ENCODE assay signal across 8 mouse cellular contexts in genomic region chr10:126980933-126981530, GRCm38 (mm10). TPM values are rescaled to one million over a fixed set of nuclear protein-coding genes. Genes with fewer than 3 reads are reported as not detected.
DNase-seq lines count a peak whose midpoint lies in the region; ATAC-seq and TF ChIP-seq lines count a peak whose summit lies in the region.

No protein-coding gene starts in this region.

- no peaks in the 10 kb centered on the region for H3K9me3 ChIP-seq in limb, embryonic 11.5 days (ENCODE audit: control insufficient read depth, low read length)
- H3K9me3 ChIP-seq in stomach, embryonic 14.5 days (ENCODE audit: control insufficient read depth, low read depth, low read length), result no peaks in the 10 kb centered on the region

- H3K4me3 ChIP-seq in spleen, adult 2 months (ENCODE audit: extremely low read depth, insufficient read depth, insufficient read length), result peak overlapping the region; percentile 98; the same call in 1 of the 2 replicates
- peak overlapping the region; percentile 100 for H3K4me3 ChIP-seq in limb, embryonic 11.5 days (ENCODE audit: low read depth, low read length)
- H3K4me3 ChIP-seq in stomach, embryonic 14.5 days (ENCODE audit: low read depth, low read length), result peak overlapping the region; percentile 98

- intact Hi-C loops in left cerebral cortex, postnatal 14 days (cut with DNase I), result no loop called here

- peak overlapping the region; percentile 84 for H3K4me2 ChIP-seq in limb, embryonic 11.5 days (ENCODE audit: low read depth, severe bottlenecking)
- peak overlapping the region; percentile 98 for H3K4me2 ChIP-seq in stomach, embryonic 14.5 days (replicated peaks; ENCODE audit: low read depth, low read length)

- no peak for ATAC-seq in limb, embryonic 11.5 days (ENCODE audit: insufficient number of reproducible peaks, low FRiP score, low TSS enrichment, low read depth)
- no peak for ATAC-seq in stomach, embryonic 14.5 days (ENCODE audit: insufficient number of reproducible peaks, insufficient read depth, low FRiP score, low read depth)

- peak overlapping the region; percentile 95 for H3K9ac ChIP-seq in limb, embryonic 11.5 days (ENCODE audit: low read length)
- H3K9ac ChIP-seq in stomach, embryonic 14.5 days (replicated peaks; ENCODE audit: low read depth, low read length), result peak overlapping the region; percentile 98

- peak; percentile 64 for DNase-seq in gastrocnemius, adult 18-20 months (ENCODE audit: low spot score)
- DNase-seq in gastrocnemius, postnatal 10 days, result no peak
- DNase-seq in spleen, adult 2 months (ENCODE audit: low read depth in 1 of 2, low spot score in 2 of 2), result no peak
- no peak for DNase-seq in spleen, postnatal 14 days (ENCODE audit: low spot score in 2 of 2)
- no peak for DNase-seq in limb, embryonic 11.5 days (ENCODE audit: low spot score)
- no peak for DNase-seq in cerebellum, adult 9-11 months
- no peak for DNase-seq in left cerebral cortex, postnatal 14 days (ENCODE audit: low spot score in 2 of 2)

- H3K4me1 ChIP-seq in spleen, adult 2 months (ENCODE audit: control insufficient read depth, insufficient read depth, insufficient read length), result peaks cover 32% of the 10 kb centered on the region; the same call in 1 of the 2 replicates
- H3K4me1 ChIP-seq in limb, embryonic 11.5 days (ENCODE audit: control insufficient read depth, insufficient read depth, low read length), result peaks cover 41% of the 10 kb centered on the region
- H3K4me1 ChIP-seq in stomach, embryonic 14.5 days (ENCODE audit: control insufficient read depth, insufficient read depth, low read length), result peaks cover 65% of the 10 kb centered on the region

- no peak for TF ChIP-seq CTCF in spleen, adult 2 months (IDR thresholded peaks at IDR 0.05; ENCODE audit: extremely low read depth, insufficient read depth, insufficient read length, insufficient replicate concordance)

- no peak for TF ChIP-seq POLR2A in spleen, adult 2 months (IDR thresholded peaks at IDR 0.05; ENCODE audit: low read depth, low read length)

- 59% methylated on average over 11 of the region's 11 CpGs for WGBS in spleen, adult 2 months
- WGBS in limb, embryonic 11.5 days, result 17% methylated on average over 11 of the region's 11 CpGs
- 6% methylated on average over 11 of the region's 11 CpGs for WGBS in stomach, embryonic 14.5 days

- no peak overlapping the region for H3K27ac ChIP-seq in spleen, adult 2 months (ENCODE audit: insufficient read depth, low read length)
- no peak overlapping the region; the same call in 1 of the 2 replicates for H3K27ac ChIP-seq in limb, embryonic 11.5 days (replicated peaks; ENCODE audit: low read depth, low read length)
- H3K27ac ChIP-seq in stomach, embryonic 14.5 days (ENCODE audit: low read length), result peak overlapping the region; percentile 100; the same call in 1 of the 2 replicates

- no peaks in the 10 kb centered on the region for H3K27me3 ChIP-seq in spleen, adult 2 months (ENCODE audit: control insufficient read depth, insufficient read depth, low read length)
- no peaks in the 10 kb centered on the region for H3K27me3 ChIP-seq in limb, embryonic 11.5 days (ENCODE audit: control insufficient read depth, insufficient read depth, low read length)
- no peaks in the 10 kb centered on the region for H3K27me3 ChIP-seq in stomach, embryonic 14.5 days (ENCODE audit: control insufficient read depth, insufficient read depth, low read length)

- H3K36me3 ChIP-seq in spleen, adult 2 months (ENCODE audit: control insufficient read depth, insufficient read depth, low read length), result no peaks in the 10 kb centered on the region
- H3K36me3 ChIP-seq in limb, embryonic 11.5 days (ENCODE audit: control insufficient read depth, insufficient read depth, low read length), result no peaks in the 10 kb centered on the region
- H3K36me3 ChIP-seq in stomach, embryonic 14.5 days (ENCODE audit: control insufficient read depth, insufficient read depth, low read length), result no peaks in the 10 kb centered on the region; the same call in 1 of the 2 replicates

RNA-seq across cellular contexts. Expression of gene Ctdsp2, which starts 2.5 kb away (rescaled TPM):
- total RNA-seq in gastrocnemius, adult 18-20 months (2021), result 100 to 1,000 TPM in 1 of 2 experiments, 10 to 100 TPM in 1; 84.5 to 110 TPM
- total RNA-seq in gastrocnemius, postnatal 10 days (2021), result 100 to 1,000 TPM; 135 to 155 TPM
- polyA plus RNA-seq in spleen, adult 2 months (2012; rRNA removed), result 61.4 and 67.3 TPM in 2 replicates
- 77.3 and 84.9 TPM in 2 replicates for polyA plus RNA-seq in limb, embryonic 11.5 days (2014; fragmentation: Nextera tagmentation; extraction: Ambion mirVana)
- 103 and 107 TPM in 2 replicates for polyA plus RNA-seq in stomach, embryonic 14.5 days (2014; fragmentation: Nextera tagmentation; extraction: Ambion mirVana)
- total RNA-seq in left cerebral cortex, postnatal 14 days (2021), result 10 to 100 TPM; 69.6 to 75.1 TPM

RNA-seq across cellular contexts. Expression of gene Avil, which starts 19.5 kb away (rescaled TPM):
- total RNA-seq in gastrocnemius, adult 18-20 months (2021), result 1 to 10 TPM; 2.9 to 3.6 TPM
- under 1 TPM; 0.33 to 0.95 TPM for total RNA-seq in gastrocnemius, postnatal 10 days (2021)
- polyA plus RNA-seq in spleen, adult 2 months (2012; rRNA removed), result 0.06 and 0.09 TPM in 2 replicates
- 0.07 and 0.16 TPM in 2 replicates for polyA plus RNA-seq in limb, embryonic 11.5 days (2014; fragmentation: Nextera tagmentation; extraction: Ambion mirVana)
- polyA plus RNA-seq in stomach, embryonic 14.5 days (2014; fragmentation: Nextera tagmentation; extraction: Ambion mirVana), result 0.29 and 0.58 TPM in 2 replicates
- total RNA-seq in left cerebral cortex, postnatal 14 days (2021), result under 1 TPM; 0.29 to 0.40 TPM

RNA-seq across cellular contexts. Expression of gene Tsfm, which starts 49.6 kb away (rescaled TPM):
- total RNA-seq in gastrocnemius, adult 18-20 months (2021), result 10 to 100 TPM; 20.4 to 22.4 TPM
- total RNA-seq in gastrocnemius, postnatal 10 days (2021), result 10 to 100 TPM; 23.5 to 29.5 TPM
- polyA plus RNA-seq in spleen, adult 2 months (2012; rRNA removed), result 17.1 and 26.3 TPM in 2 replicates
- polyA plus RNA-seq in limb, embryonic 11.5 days (2014; fragmentation: Nextera tagmentation; extraction: Ambion mirVana), result 87.4 and 91.8 TPM in 2 replicates
- polyA plus RNA-seq in stomach, embryonic 14.5 days (2014; fragmentation: Nextera tagmentation; extraction: Ambion mirVana), result 78.6 and 83.7 TPM in 2 replicates
- 10 to 100 TPM; 27.7 to 28.2 TPM for total RNA-seq in left cerebral cortex, postnatal 14 days (2021)
